Mouse (Mus musculus): Measurements from ENCODE around the gene Erfe. TPM values are rescaled to one million over a fixed set of nuclear protein-coding genes. Genes with fewer than 3 reads are reported as not detected.

Erfe gene
- total and polyA plus RNA-seq, 2 experiments from 2014 or later: 0.11 to 0.31 TPM

GRCm38 (mm10) chr1:91381091-91381471 lies 14.9 kb downstream of the Erfe start:
- ATAC-seq (ENCODE audit: low FRiP score) (no peak), DNase-seq (ENCODE audit: low spot score) (no peak)
- no peak overlapping the region for H3K9ac ChIP-seq (replicated peaks; ENCODE audit: low read length, poor library complexity, severe bottlenecking)
- no peak overlapping the region for H3K4me3 ChIP-seq (ENCODE audit: low read depth, low read length)
- H3K27me3 ChIP-seq (ENCODE audit: insufficient read depth, low read length): no peaks in the 10 kb centered on the region
- H3K36me3 ChIP-seq (ENCODE audit: insufficient read depth, low read length): peaks cover 71% of the 10 kb centered on the region
- H3K27ac ChIP-seq (ENCODE audit: low read depth, low read length): no peak overlapping the region
- no peaks in the 10 kb centered on the region for H3K4me1 ChIP-seq (ENCODE audit: insufficient read depth, low read length)
- H3K4me2 ChIP-seq (ENCODE audit: low read depth, low read length, poor library complexity, severe bottlenecking): no peak overlapping the region
- TF ChIP-seq CTCF (IDR thresholded peaks at IDR 0.05): no peak
- H3K9me3 ChIP-seq (ENCODE audit: low read length): no peaks in the 10 kb centered on the region
- 94% methylated on average over 4 of the region's 4 CpGs for WGBS

- DNase-seq (ENCODE audit: low spot score) (no peak), ATAC-seq (ENCODE audit: low FRiP score) (no peak)
- H3K36me3 ChIP-seq (ENCODE audit: insufficient read depth, low read length): peaks cover 28% of the 10 kb centered on the region
- H3K27ac ChIP-seq (ENCODE audit: low read depth, low read length): no peak overlapping the region
- H3K27me3 ChIP-seq (ENCODE audit: insufficient read depth, low read length): no peaks in the 10 kb centered on the region
- WGBS: 95% methylated on average over 5 of the region's 5 CpGs
- H3K9ac ChIP-seq (replicated peaks; ENCODE audit: low read length, poor library complexity, severe bottlenecking): no peak overlapping the region
- no peaks in the 10 kb centered on the region for H3K9me3 ChIP-seq (ENCODE audit: low read length)
- no peak overlapping the region for H3K4me2 ChIP-seq (ENCODE audit: low read depth, low read length, poor library complexity, severe bottlenecking)
- H3K4me3 ChIP-seq (ENCODE audit: low read depth, low read length): no peak overlapping the region
- TF ChIP-seq CTCF (IDR thresholded peaks at IDR 0.05): no peak
- H3K4me1 ChIP-seq (ENCODE audit: insufficient read depth, low read length): no peaks in the 10 kb centered on the region
Measured at GRCm38 (mm10) chr1:91390369-91390768, 24.1 kb downstream of the Erfe start.

GRCm38 (mm10) chr1:91397927-91398259 lies 31.7 kb downstream of the Erfe start:
- WGBS: 1% methylated on average over 12 of the region's 12 CpGs
- no peaks in the 10 kb centered on the region for H3K9me3 ChIP-seq (ENCODE audit: low read length)

DNA sequence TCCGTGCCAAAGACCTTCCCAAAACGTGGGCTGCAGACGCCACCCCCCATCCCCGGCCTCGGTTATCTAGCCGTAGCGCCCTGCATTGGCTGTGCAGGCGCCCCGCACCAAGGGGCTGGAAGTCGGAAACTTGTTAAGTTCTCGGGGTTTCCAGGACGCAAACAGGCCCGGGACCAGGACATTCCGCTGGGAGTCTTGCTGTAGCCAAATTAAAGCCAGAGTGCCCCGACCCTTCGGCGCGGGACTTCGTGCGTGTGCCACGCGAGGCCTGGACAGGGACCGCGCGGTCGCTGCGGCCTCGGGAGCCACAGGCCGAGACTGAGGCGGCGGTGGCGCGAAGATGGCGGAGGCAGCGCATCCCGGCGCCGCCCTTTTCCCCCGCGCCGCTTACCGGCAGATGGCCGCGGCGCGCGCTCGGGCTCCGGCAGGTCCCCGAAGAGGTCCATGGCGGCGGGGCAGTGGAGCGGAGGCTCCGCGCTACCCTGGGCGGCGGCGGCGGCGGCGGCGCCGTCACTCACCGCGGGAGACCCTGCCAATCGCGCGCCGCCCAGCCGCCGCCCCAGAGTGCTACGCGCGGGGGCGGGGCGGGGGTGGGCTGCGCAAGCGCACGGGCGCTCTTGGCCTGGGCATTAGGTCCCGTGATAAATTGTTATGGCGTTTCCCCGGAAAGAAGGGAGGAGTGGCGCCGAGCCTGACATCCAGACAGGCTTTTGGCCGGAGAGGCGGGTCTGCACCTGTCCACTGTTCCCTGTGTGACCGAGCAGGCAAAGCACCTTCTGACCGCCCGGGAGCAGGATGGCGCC lies 32.2 kb downstream of the Erfe start, which contains the start of gene Ilkap:
Ilkap (minus strand) TSS at position 556 of the 803 bp plus-strand sequence.
- ATAC-seq (ENCODE audit: low FRiP score) (peak; percentile 95), DNase-seq (ENCODE audit: low spot score) (peak; percentile 91)
- Histone ChIP-seq H3K4me3 (ENCODE audit: low read depth, low read length) (peak within 1 kb of the TSS; percentile 89), H3K36me3 (ENCODE audit: insufficient read depth, low read length) (0 out of 2 replicates have a peak, but pooled peaks cover 6% of the 10 kb centered on the region), H3K9me3 (ENCODE audit: low read length) (no peaks in the 10 kb centered on the region), H3K27ac (ENCODE audit: low read depth, low read length) (peak within 1 kb of the TSS; percentile 92), H3K4me1 (ENCODE audit: insufficient read depth, low read length) (peaks cover 10% of the 10 kb centered on the region; the same call in 1 of the 2 replicates), H3K27me3 (ENCODE audit: insufficient read depth, low read length) (no peaks in the 10 kb centered on the region), H3K4me2 (ENCODE audit: low read depth, low read length, poor library complexity, severe bottlenecking) (peak within 1 kb of the TSS; percentile 86), H3K9ac (replicated peaks; ENCODE audit: low read length, poor library complexity, severe bottlenecking) (peak within 1 kb of the TSS; percentile 80)
- TF ChIP-seq CTCF (IDR thresholded peaks at IDR 0.05): no peak
- WGBS: under 1% methylated on average over 56 of the region's 91 CpGs

More at GRCm38 (mm10) chr1:91397927-91398259, 31.7 kb downstream of the Erfe start:
- Histone ChIP-seq H3K9ac (replicated peaks; ENCODE audit: low read length, poor library complexity, severe bottlenecking) (peak overlapping the region; percentile 80), H3K36me3 (ENCODE audit: insufficient read depth, low read length) (0 out of 2 replicates have a peak, but pooled peaks cover 6% of the 10 kb centered on the region), H3K27me3 (ENCODE audit: insufficient read depth, low read length) (no peaks in the 10 kb centered on the region), H3K4me1 (ENCODE audit: insufficient read depth, low read length) (peaks cover 10% of the 10 kb centered on the region; the same call in 1 of the 2 replicates), H3K27ac (ENCODE audit: low read depth, low read length) (peak overlapping the region; percentile 92), H3K4me2 (ENCODE audit: low read depth, low read length, poor library complexity, severe bottlenecking) (peak overlapping the region; percentile 86), H3K4me3 (ENCODE audit: low read depth, low read length) (peak overlapping the region; percentile 89)
- TF ChIP-seq CTCF (IDR thresholded peaks at IDR 0.05): no peak
- ATAC-seq (ENCODE audit: low FRiP score) (0 out of 2 replicates have a peak, but pooled peaks have one; percentile 5), DNase-seq (ENCODE audit: low spot score) (peak; percentile 9)

DNA sequence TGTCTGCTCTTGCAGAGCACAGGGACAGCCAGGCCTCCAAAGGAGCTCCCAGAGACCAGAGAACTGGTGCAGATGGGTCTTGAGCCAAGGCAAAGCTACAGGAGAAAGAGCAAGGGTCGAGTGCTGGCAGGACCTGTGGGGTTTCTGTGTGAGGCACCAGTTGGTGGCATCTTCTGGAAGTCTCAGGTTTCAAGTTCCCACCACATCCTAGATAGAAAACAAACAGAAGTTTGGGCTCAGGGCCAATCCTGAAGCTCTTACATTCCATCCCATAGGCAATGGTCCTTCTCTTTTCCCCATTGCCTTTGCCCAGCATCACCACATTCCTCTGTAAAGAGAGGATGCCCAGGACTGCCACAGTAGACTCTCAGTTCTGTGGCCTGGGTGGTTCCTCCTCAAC lies 38.7 kb downstream of the Erfe start:
- no peak overlapping the region for H3K27ac ChIP-seq (ENCODE audit: low read depth, low read length)
- no peak for TF ChIP-seq CTCF (IDR thresholded peaks at IDR 0.05)
- H3K4me1 ChIP-seq (ENCODE audit: insufficient read depth, low read length): no peaks in the 10 kb centered on the region
- no peaks in the 10 kb centered on the region for H3K9me3 ChIP-seq (ENCODE audit: low read length)
- no peak overlapping the region for H3K4me3 ChIP-seq (ENCODE audit: low read depth, low read length)
- 27% methylated on average over 1 of the region's 1 CpGs for whole genome bisulfite sequencing
- H3K4me2 ChIP-seq (ENCODE audit: low read depth, low read length, poor library complexity, severe bottlenecking): no peak overlapping the region
- no peaks in the 10 kb centered on the region for H3K27me3 ChIP-seq (ENCODE audit: insufficient read depth, low read length)
- no peak overlapping the region for H3K9ac ChIP-seq (replicated peaks; ENCODE audit: low read length, poor library complexity, severe bottlenecking)
- ATAC-seq (ENCODE audit: low FRiP score) (no peak), DNase-seq (ENCODE audit: low spot score) (no peak)
- H3K36me3 ChIP-seq (ENCODE audit: insufficient read depth, low read length): no peaks in the 10 kb centered on the region

All from midbrain, postnatal 0 days (tissue).